Mouse (Mus musculus): ENCODE measurements around the gene Il1rn. TPM values are rescaled to one million over a fixed set of nuclear protein-coding genes. Genes with fewer than 3 reads are reported as not detected.
A peak's percentile ranks its signal among the peaks of the same experiment; 100 is the strongest.

Il1rn gene
- polyA plus RNA-seq, 1 experiment from 2014 or later: 0.34 TPM

DNA sequence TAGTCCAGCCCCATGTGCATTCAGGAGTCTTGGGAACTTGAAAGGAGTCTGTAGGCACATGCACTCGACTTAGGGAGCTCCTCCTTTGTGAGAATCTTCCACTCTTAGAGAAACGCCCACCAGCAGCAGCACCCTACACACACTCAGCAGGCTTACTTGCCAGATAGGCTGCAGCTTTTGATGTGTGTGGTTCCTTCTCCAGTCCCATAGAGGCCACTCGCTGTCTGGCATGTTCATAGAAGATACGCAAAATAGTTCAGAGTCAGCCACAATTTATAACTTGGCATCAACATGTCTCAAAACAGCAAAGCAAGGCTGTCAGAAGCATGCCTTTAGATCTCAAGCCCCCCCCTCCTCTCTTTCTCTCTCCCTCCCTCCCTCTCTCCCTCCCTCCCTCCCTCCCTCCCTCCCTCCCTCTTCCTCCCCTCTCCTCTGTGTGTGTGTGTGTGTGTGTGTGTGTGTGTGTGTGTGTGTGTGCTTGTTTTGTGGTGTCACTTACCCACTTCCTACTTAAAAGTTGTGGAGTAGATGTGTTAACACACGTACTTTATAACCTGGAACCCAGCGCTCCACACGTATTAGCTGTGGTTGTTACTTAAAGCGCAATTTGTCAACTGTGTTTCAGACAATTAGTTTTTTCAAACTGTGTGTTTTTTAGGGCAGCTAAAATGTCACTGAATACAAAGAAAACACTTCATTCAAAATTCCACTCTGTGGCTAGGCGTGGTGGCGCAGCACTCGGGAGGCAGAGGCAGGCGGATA lies 29.7 kb downstream of the Il1rn start:
- H3K9me3 ChIP-seq (ENCODE audit: control insufficient read depth, low read length): no peaks in the 10 kb centered on the region
- H3K4me2 ChIP-seq: no peak overlapping the region
- DNase-seq (ENCODE audit: low spot score): peak; percentile 31

DNA sequence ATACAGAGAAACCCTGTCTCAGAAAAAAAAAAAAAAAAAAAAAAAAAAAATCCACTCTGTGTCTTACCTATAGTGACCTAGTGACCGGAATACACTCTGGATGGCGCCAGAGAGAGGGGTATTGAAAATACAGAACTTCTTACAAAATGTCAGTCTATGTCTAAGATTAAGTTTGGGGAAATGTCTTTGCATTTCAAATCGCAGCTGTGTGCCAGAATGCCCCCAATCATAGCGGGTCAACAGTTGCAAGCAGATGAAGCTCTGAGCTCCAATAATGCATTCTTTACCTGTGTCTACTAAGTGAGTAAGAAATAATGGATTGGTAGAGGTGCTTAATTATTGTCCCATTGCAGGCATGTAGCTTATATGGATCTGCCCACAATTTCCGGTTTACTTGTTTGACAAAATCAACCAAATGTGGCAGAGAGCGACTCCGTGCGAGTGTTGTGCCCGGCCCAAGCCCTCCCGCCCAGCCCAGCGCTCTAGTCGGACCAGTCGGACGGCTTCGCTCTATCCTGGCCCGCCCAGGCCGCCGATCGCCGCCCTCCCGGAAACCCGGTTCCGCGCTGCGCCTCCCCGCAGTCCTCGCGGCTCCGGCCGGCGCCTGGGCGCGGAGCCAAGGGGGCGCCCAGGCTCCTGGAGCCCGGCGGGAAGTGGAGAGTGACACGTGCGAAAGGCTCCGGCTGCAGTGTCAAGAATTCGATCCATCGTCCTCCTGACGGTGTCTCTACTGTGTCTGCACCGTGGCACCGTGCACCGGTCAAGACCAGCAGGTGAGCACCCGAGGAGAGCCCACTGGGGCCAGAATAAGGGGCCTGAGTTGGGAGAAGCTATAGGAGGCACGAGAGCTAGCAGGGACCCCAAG lies 30.6 kb downstream of the Il1rn start, which contains the start of gene Psd4:
TSS of gene Psd4 (plus strand) at position 551 of the 865 bp plus-strand sequence.
- no peaks in the 10 kb centered on the region for H3K36me3 ChIP-seq (ENCODE audit: control insufficient read depth, insufficient read depth, low read length)
- DNase-seq (ENCODE audit: low spot score): peak; percentile 68
- peak within 1 kb of the TSS; percentile 77 for H3K4me2 ChIP-seq
- no peaks in the 10 kb centered on the region for H3K27me3 ChIP-seq (replicated peaks; ENCODE audit: control insufficient read depth, insufficient read depth, low read length)
- WGBS: 3% methylated on average over 47 of the region's 47 CpGs
- peak within 1 kb of the TSS; percentile 66 for H3K9ac ChIP-seq (ENCODE audit: low read depth, low read length)
- peak within 1 kb of the TSS; percentile 19; the same call in 1 of the 2 replicates for H3K27ac ChIP-seq (ENCODE audit: low read depth, low read length)
- 0 out of 2 replicates have a peak, but pooled peaks cover 2% of the 10 kb centered on the region for H3K4me1 ChIP-seq (replicated peaks; ENCODE audit: control insufficient read depth, insufficient read depth, low read length)
- ATAC-seq (replicated peaks; ENCODE audit: low FRiP score): peak; percentile 94
- no peaks in the 10 kb centered on the region for H3K9me3 ChIP-seq (ENCODE audit: control insufficient read depth, low read length)
- H3K4me3 ChIP-seq (ENCODE audit: low read depth, low read length): peak within 1 kb of the TSS; percentile 52

More for the DNA sequence above, 29.7 kb downstream of the Il1rn start:
- 70% methylated on average over 12 of the region's 12 CpGs for WGBS
- Histone ChIP-seq H3K27ac (ENCODE audit: low read depth, low read length) (no peak overlapping the region), H3K9ac (ENCODE audit: low read depth, low read length) (no peak overlapping the region), H3K36me3 (ENCODE audit: control insufficient read depth, insufficient read depth, low read length) (no peaks in the 10 kb centered on the region), H3K4me3 (ENCODE audit: low read depth, low read length) (no peak overlapping the region), H3K27me3 (replicated peaks; ENCODE audit: control insufficient read depth, insufficient read depth, low read length) (no peaks in the 10 kb centered on the region), H3K4me1 (replicated peaks; ENCODE audit: control insufficient read depth, insufficient read depth, low read length) (0 out of 2 replicates have a peak, but pooled peaks cover 2% of the 10 kb centered on the region)
- no peak for ATAC-seq (replicated peaks; ENCODE audit: low FRiP score)

DNA sequence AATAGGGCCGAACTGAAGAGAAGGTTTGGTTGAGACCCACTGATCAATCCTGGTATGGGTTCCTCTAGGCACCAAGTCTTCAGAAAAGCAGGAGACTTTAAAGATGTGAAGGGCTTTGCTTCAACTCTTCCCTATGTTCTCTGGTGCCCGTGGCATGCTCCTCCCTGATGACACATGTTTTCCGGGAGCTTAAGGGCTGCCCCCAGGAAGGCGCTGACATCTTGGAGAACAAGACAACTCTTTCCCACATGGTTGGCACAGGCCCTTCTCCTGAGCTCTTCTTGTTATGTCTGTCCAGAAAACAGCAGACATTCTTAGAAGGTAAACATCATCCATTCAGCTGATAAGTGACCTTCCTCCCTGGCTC lies 31.2 kb downstream of the Il1rn start:
- ATAC-seq (replicated peaks; ENCODE audit: low FRiP score) (peak; percentile 5; the same call in 1 of the 2 replicates), DNase-seq (ENCODE audit: low spot score) (no peak)
- Histone ChIP-seq H3K36me3 (ENCODE audit: control insufficient read depth, insufficient read depth, low read length) (no peaks in the 10 kb centered on the region), H3K27me3 (replicated peaks; ENCODE audit: control insufficient read depth, insufficient read depth, low read length) (no peaks in the 10 kb centered on the region), H3K9ac (ENCODE audit: low read depth, low read length) (peak overlapping the region; percentile 66), H3K27ac (ENCODE audit: low read depth, low read length) (no peak overlapping the region; the same call in 1 of the 2 replicates), H3K4me3 (ENCODE audit: low read depth, low read length) (peak overlapping the region; percentile 52), H3K9me3 (ENCODE audit: control insufficient read depth, low read length) (no peaks in the 10 kb centered on the region), H3K4me2 (peak overlapping the region; percentile 77), H3K4me1 (replicated peaks; ENCODE audit: control insufficient read depth, insufficient read depth, low read length) (0 out of 2 replicates have a peak, but pooled peaks cover 2% of the 10 kb centered on the region)
- WGBS: 40% methylated on average over 4 of the region's 4 CpGs

DNA sequence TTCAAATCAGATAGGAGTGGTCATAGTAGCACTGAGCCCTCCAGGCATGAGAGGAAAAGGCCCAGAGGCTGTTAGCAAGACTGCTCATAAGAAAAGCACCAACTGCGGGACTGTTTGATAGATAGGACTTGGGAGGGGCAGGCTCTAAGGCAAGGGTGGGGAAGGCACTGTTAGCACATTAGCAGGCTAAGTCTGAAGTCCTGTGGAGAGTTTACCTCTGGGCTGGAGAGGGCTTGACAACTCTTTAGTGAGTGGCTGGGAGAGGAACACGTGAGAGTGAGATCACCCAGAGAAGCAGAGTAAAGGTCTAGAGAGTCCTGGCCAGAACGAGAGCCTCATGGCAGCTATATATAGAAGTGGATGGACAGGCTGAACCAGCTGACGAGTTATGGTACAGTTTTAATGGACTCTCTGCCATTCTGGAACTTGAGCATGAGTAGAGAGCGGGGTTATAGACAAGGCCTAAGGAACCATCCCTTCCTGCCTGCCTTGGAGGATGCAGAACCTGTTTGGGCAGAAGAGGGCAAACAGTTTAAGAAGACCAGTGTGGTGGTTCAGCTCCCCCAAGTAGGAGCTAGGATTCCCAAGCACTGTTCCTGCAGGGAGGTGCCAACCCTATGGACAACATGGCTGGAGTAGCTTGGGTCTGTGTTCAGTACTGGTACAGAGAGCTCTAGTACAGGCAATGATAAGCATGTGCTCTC lies 42.2 kb downstream of the Il1rn start:
- Histone ChIP-seq H3K36me3 (ENCODE audit: control insufficient read depth, insufficient read depth, low read length) (no peaks in the 10 kb centered on the region), H3K27ac (ENCODE audit: low read depth, low read length) (no peak overlapping the region), H3K9me3 (ENCODE audit: control insufficient read depth, low read length) (no peaks in the 10 kb centered on the region), H3K27me3 (replicated peaks; ENCODE audit: control insufficient read depth, insufficient read depth, low read length) (no peaks in the 10 kb centered on the region), H3K9ac (ENCODE audit: low read depth, low read length) (no peak overlapping the region), H3K4me3 (ENCODE audit: low read depth, low read length) (no peak overlapping the region), H3K4me1 (replicated peaks; ENCODE audit: control insufficient read depth, insufficient read depth, low read length) (peaks cover 7% of the 10 kb centered on the region), H3K4me2 (no peak overlapping the region)
- peak; percentile 27 for DNase-seq (ENCODE audit: low spot score)
- ATAC-seq (replicated peaks; ENCODE audit: low FRiP score): peak; percentile 92
- WGBS: 68% methylated on average over 5 of the region's 5 CpGs

DNA sequence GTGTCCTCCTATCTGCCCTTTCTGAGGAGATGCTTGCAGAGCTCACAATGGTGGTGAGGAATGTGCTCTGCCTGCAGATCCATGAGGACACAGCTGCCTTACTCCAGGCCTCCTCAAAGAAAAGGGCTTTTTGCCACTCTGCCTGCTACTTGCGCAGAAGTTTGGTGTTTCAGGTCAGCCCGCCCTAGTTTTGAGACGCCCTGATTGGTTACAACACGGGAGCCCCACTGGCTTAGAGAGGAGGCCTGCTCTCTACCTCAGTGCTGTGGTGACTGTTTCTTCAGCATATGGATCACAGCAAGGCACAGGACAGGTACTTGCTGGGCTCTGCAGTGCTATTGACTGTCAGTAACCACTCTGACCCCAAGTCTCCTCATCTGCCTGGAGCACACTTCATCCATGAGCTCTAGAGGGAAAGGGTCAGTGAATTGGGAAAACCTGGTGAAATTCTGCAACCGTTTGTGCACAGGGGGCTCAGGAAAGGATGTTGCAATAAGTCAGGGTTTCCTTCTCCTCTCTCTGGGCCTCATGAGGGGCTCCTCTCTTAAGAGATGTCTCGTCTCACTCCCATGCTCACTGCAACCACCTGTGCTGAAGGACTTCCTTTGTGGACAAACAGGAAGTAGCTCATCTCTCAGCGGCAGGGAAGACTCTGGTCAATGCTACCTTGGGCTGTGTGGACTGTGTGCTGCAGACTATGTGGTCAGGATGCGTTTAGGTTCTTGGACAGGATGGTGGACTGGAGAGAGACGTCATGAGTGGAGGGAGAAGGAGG lies 46.0 kb downstream of the Il1rn start:
- no peak for ATAC-seq (replicated peaks; ENCODE audit: low FRiP score)
- Histone ChIP-seq H3K4me2 (no peak overlapping the region), H3K9me3 (ENCODE audit: control insufficient read depth, low read length) (no peaks in the 10 kb centered on the region), H3K4me1 (replicated peaks; ENCODE audit: control insufficient read depth, insufficient read depth, low read length) (peaks cover 16% of the 10 kb centered on the region), H3K9ac (ENCODE audit: low read depth, low read length) (no peak overlapping the region), H3K27ac (ENCODE audit: low read depth, low read length) (no peak overlapping the region), H3K27me3 (replicated peaks; ENCODE audit: control insufficient read depth, insufficient read depth, low read length) (no peaks in the 10 kb centered on the region), H3K36me3 (ENCODE audit: control insufficient read depth, insufficient read depth, low read length) (no peaks in the 10 kb centered on the region), H3K4me3 (ENCODE audit: low read depth, low read length) (no peak overlapping the region)
- WGBS: 57% methylated on average over 9 of the region's 9 CpGs
- DNase-seq (ENCODE audit: low spot score): peak; percentile 28

DNA sequence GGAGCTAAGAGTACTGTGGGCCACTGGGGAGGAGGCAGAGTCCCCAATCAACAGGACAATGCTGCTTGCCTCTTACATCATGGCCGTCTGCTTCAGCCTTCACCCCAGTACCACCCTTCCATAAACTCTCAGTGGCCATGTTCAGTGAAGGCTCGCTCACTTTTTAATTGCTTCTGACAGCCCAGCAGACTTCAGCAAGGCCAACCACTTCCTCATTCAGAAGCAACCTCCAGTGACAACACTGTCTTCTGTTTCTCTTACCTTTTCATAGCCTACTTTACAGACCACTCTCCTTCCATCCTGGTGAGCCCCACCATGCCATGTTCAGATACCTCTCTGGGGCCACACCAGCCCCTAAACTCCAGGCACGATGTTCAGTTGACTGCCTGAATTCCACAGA lies 47.0 kb downstream of the Il1rn start:
- H3K9me3 ChIP-seq (ENCODE audit: control insufficient read depth, low read length): no peaks in the 10 kb centered on the region
- H3K27ac ChIP-seq (ENCODE audit: low read depth, low read length): no peak overlapping the region
- peaks cover 12% of the 10 kb centered on the region for H3K4me1 ChIP-seq (replicated peaks; ENCODE audit: control insufficient read depth, insufficient read depth, low read length)
- no peaks in the 10 kb centered on the region for H3K36me3 ChIP-seq (ENCODE audit: control insufficient read depth, insufficient read depth, low read length)
- H3K4me3 ChIP-seq (ENCODE audit: low read depth, low read length): no peak overlapping the region
- no peak overlapping the region for H3K9ac ChIP-seq (ENCODE audit: low read depth, low read length)
- ATAC-seq (replicated peaks; ENCODE audit: low FRiP score) (no peak), DNase-seq (ENCODE audit: low spot score) (peak; percentile 2)
- 56% methylated on average over 3 of the region's 3 CpGs for WGBS
- H3K27me3 ChIP-seq (replicated peaks; ENCODE audit: control insufficient read depth, insufficient read depth, low read length): no peaks in the 10 kb centered on the region
- no peak overlapping the region for H3K4me2 ChIP-seq

DNA sequence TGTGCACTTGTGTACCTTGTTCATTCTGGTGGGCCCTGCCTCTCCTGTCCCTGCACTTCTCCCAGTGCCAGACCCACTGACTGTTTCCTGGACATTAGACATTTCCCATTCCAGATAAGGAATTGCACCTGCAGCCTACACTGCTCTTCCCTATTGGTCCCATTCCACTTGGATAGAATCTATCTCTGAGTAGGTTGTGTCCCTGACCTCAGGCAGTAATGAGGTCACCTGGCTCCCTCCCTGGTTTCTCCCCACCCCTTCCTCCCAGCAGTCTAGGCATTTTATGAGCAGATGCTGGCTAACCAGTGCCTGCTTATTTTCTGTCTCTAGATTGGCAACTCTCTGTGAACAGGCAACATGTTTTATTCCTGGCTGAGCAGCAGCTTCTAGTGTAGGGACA lies 47.7 kb downstream of the Il1rn start:
- no peak overlapping the region for H3K9ac ChIP-seq (ENCODE audit: low read depth, low read length)
- H3K4me2 ChIP-seq: peak overlapping the region; percentile 68; the same call in 1 of the 2 replicates
- H3K36me3 ChIP-seq (ENCODE audit: control insufficient read depth, insufficient read depth, low read length): no peaks in the 10 kb centered on the region
- no peak for ATAC-seq (replicated peaks; ENCODE audit: low FRiP score)
- no peaks in the 10 kb centered on the region for H3K27me3 ChIP-seq (replicated peaks; ENCODE audit: control insufficient read depth, insufficient read depth, low read length)
- no peak overlapping the region for H3K4me3 ChIP-seq (ENCODE audit: low read depth, low read length)
- peaks cover 10% of the 10 kb centered on the region; the same call in 1 of the 2 replicates for H3K4me1 ChIP-seq (replicated peaks; ENCODE audit: control insufficient read depth, insufficient read depth, low read length)
- DNase-seq (ENCODE audit: low spot score): peak; percentile 21
- H3K27ac ChIP-seq (ENCODE audit: low read depth, low read length): no peak overlapping the region
- H3K9me3 ChIP-seq (ENCODE audit: control insufficient read depth, low read length): no peaks in the 10 kb centered on the region
